Mouse (Mus musculus) stomach, postnatal 0 days (tissue): ENCODE results near the gene Ggps1.

Experiments
- CTCF ChIP-seq: IDR thresholded peaks from 2 replicates; pipeline ENCODE4 v1.5.1; 2016; ENCODE audit warnings: antibody characterized with exemption, low read depth, mild to moderate bottlenecking, moderate library complexity
- EP300 ChIP-seq: optimal IDR thresholded peaks from 2 replicates; pipeline ENCODE3; 2016; ENCODE audit warnings: antibody characterized with exemption

- TF ChIP-seq CTCF (no peak), EP300 (no peak)
Observed at GRCm38 (mm10) chr13:14034073-14034348, 29.3 kb downstream of the Ggps1 start.
